Mouse (Mus musculus) heart, adult 2 months (tissue): ENCODE results near the gene E130218I03Rik.

Experiments used
- CTCF ChIP-seq: fragments of 200-600 bp; IDR thresholded peaks from 2 replicates; pipeline ENCODE4 v1.8.1; 2022; ENCODE audit warnings: antibody characterized with exemption, mild to moderate bottlenecking, moderate library complexity
- POLR2A ChIP-seq: fragments of 200-500 bp; IDR thresholded peaks from 2 replicates; pipeline ENCODE4 v1.6.1; 2011; ENCODE audit warnings: mild to moderate bottlenecking, low read depth, low read length, control low read depth; ENCODE audit not compliant: insufficient read depth

DNA sequence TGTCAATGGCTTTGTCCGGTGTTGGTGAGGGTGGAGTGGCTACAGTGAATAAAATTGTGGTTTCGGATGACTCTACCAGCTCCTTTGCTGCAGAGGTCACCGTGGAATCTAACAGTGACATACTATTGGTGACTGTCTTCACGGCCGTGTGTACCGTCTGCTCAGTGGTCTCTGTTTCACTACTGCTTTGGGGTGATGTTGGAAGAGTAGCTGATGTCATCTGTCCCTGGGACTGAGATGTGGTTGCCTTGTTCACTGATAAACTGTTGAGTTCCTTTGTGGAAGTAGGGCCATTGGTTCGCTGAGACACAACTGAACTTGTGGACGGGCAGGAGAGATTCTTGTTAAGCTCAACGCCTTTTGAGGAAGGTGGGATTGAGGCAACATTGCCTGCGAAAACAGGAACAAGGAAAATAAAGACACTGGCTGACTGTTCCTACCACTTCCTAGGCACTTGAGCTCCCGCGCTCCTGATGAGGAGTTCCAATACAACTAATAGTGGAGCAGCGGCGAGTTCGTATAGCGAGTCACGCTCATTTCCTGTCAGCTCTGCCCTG is 40.0 kb upstream of the E130218I03Rik start:
- TF ChIP-seq CTCF (no peak), POLR2A (no peak)
